Mouse (Mus musculus): Measurements from ENCODE around the gene Mcf2l. TPM values are rescaled to one million over a fixed set of nuclear protein-coding genes. Genes with fewer than 3 reads are reported as not detected.

The Mcf2l gene
- polyA plus RNA-seq, 1 experiment: 57.7 TPM

- peaks cover 94% of the 10 kb centered on the region for H3K36me3 ChIP-seq (replicated peaks; ENCODE audit: low read length)
- peaks cover 30% of the 10 kb centered on the region for H3K27me3 ChIP-seq (replicated peaks)
- TF ChIP-seq FLI1 (IDR thresholded peaks at IDR 0.05; ENCODE audit: low read length): no peak
- TF ChIP-seq GATA1 (IDR thresholded peaks at IDR 0.05; ENCODE audit: borderline replicate concordance, low read length): no peak
- no peaks in the 10 kb centered on the region for H3K9me3 ChIP-seq
- H3K4me3 ChIP-seq (replicated peaks): peak overlapping the region; percentile 47
- H3K4me1 ChIP-seq: peaks cover 99% of the 10 kb centered on the region
Measured at GRCm38 (mm10) chr8:12905122-12905521, 31.5 kb downstream of the Mcf2l start.

- Histone ChIP-seq H3K36me3 (replicated peaks; ENCODE audit: low read length) (peaks cover 93% of the 10 kb centered on the region), H3K4me1 (peaks cover 95% of the 10 kb centered on the region), H3K9me3 (no peaks in the 10 kb centered on the region), H3K27me3 (replicated peaks) (peaks cover 28% of the 10 kb centered on the region), H3K4me3 (replicated peaks) (no peak overlapping the region)
- TF ChIP-seq FLI1 (IDR thresholded peaks at IDR 0.05; ENCODE audit: low read length) (no peak), GATA1 (IDR thresholded peaks at IDR 0.05; ENCODE audit: borderline replicate concordance, low read length) (no peak)
Measured at GRCm38 (mm10) chr8:12905599-12906321, 32.2 kb downstream of the Mcf2l start.

GRCm38 (mm10) chr8:12906597-12906996, 33.0 kb downstream of the Mcf2l start:
- peaks cover 90% of the 10 kb centered on the region for H3K4me1 ChIP-seq
- H3K9me3 ChIP-seq: no peaks in the 10 kb centered on the region
- peaks cover 89% of the 10 kb centered on the region for H3K36me3 ChIP-seq (replicated peaks; ENCODE audit: low read length)
- H3K27me3 ChIP-seq (replicated peaks): peaks cover 28% of the 10 kb centered on the region
- H3K4me3 ChIP-seq (replicated peaks): no peak overlapping the region
- TF ChIP-seq FLI1 (IDR thresholded peaks at IDR 0.05; ENCODE audit: low read length): no peak
- TF ChIP-seq GATA1 (IDR thresholded peaks at IDR 0.05; ENCODE audit: borderline replicate concordance, low read length): no peak

- Histone ChIP-seq H3K36me3 (replicated peaks; ENCODE audit: low read length) (peaks cover 88% of the 10 kb centered on the region), H3K4me3 (replicated peaks) (no peak overlapping the region), H3K27me3 (replicated peaks) (peaks cover 26% of the 10 kb centered on the region), H3K4me1 (peaks cover 84% of the 10 kb centered on the region), H3K9me3 (peaks cover 10% of the 10 kb centered on the region; the same call in 1 of the 2 replicates)
- TF ChIP-seq FLI1 (IDR thresholded peaks at IDR 0.05; ENCODE audit: low read length): no peak
- no peak for TF ChIP-seq GATA1 (IDR thresholded peaks at IDR 0.05; ENCODE audit: borderline replicate concordance, low read length)
Measured at GRCm38 (mm10) chr8:12907730-12908129, 34.1 kb downstream of the Mcf2l start.

GRCm38 (mm10) chr8:12912011-12912410, 38.4 kb downstream of the Mcf2l start:
- H3K9me3 ChIP-seq: peaks cover 18% of the 10 kb centered on the region
- peaks cover 81% of the 10 kb centered on the region for H3K36me3 ChIP-seq (replicated peaks; ENCODE audit: low read length)
- peaks cover 66% of the 10 kb centered on the region for H3K4me1 ChIP-seq
- no peak for TF ChIP-seq GATA1 (IDR thresholded peaks at IDR 0.05; ENCODE audit: borderline replicate concordance, low read length)
- TF ChIP-seq FLI1 (IDR thresholded peaks at IDR 0.05; ENCODE audit: low read length): no peak
- peaks cover 66% of the 10 kb centered on the region for H3K27me3 ChIP-seq (replicated peaks)
- H3K4me3 ChIP-seq (replicated peaks): no peak overlapping the region

- H3K4me3 ChIP-seq (replicated peaks): peak overlapping the region; percentile 64
- H3K27me3 ChIP-seq (replicated peaks): peaks cover 65% of the 10 kb centered on the region
Measured at GRCm38 (mm10) chr8:12915187-12916006, 41.8 kb downstream of the Mcf2l start.

GRCm38 (mm10) chr8:12916156-12916900, 42.7 kb downstream of the Mcf2l start:
- TF ChIP-seq FLI1 (IDR thresholded peaks at IDR 0.05; ENCODE audit: low read length) (no peak), GATA1 (IDR thresholded peaks at IDR 0.05; ENCODE audit: borderline replicate concordance, low read length) (no peak)
- Histone ChIP-seq H3K9me3 (peaks cover 18% of the 10 kb centered on the region), H3K36me3 (replicated peaks; ENCODE audit: low read length) (peaks cover 47% of the 10 kb centered on the region), H3K4me1 (peaks cover 63% of the 10 kb centered on the region), H3K4me3 (replicated peaks) (no peak overlapping the region), H3K27me3 (replicated peaks) (peaks cover 67% of the 10 kb centered on the region)

More at GRCm38 (mm10) chr8:12915187-12916006, 41.8 kb downstream of the Mcf2l start:
- H3K4me1 ChIP-seq: peaks cover 55% of the 10 kb centered on the region
- no peak for TF ChIP-seq FLI1 (IDR thresholded peaks at IDR 0.05; ENCODE audit: low read length)
- no peak for TF ChIP-seq GATA1 (IDR thresholded peaks at IDR 0.05; ENCODE audit: borderline replicate concordance, low read length)
- H3K9me3 ChIP-seq: peaks cover 18% of the 10 kb centered on the region
- peaks cover 50% of the 10 kb centered on the region for H3K36me3 ChIP-seq (replicated peaks; ENCODE audit: low read length)

GRCm38 (mm10) chr8:12917029-12917428, 43.4 kb downstream of the Mcf2l start:
- Histone ChIP-seq H3K4me3 (replicated peaks) (no peak overlapping the region), H3K36me3 (replicated peaks; ENCODE audit: low read length) (peaks cover 48% of the 10 kb centered on the region), H3K27me3 (replicated peaks) (peaks cover 61% of the 10 kb centered on the region), H3K4me1 (peaks cover 63% of the 10 kb centered on the region), H3K9me3 (peaks cover 14% of the 10 kb centered on the region)
- TF ChIP-seq FLI1 (IDR thresholded peaks at IDR 0.05; ENCODE audit: low read length) (no peak), GATA1 (IDR thresholded peaks at IDR 0.05; ENCODE audit: borderline replicate concordance, low read length) (no peak)

GRCm38 (mm10) chr8:12917831-12918230, 44.2 kb downstream of the Mcf2l start:
- TF ChIP-seq GATA1 (IDR thresholded peaks at IDR 0.05; ENCODE audit: borderline replicate concordance, low read length) (no peak), FLI1 (IDR thresholded peaks at IDR 0.05; ENCODE audit: low read length) (no peak)
- Histone ChIP-seq H3K4me3 (replicated peaks) (no peak overlapping the region), H3K9me3 (peaks cover 6% of the 10 kb centered on the region), H3K27me3 (replicated peaks) (peaks cover 58% of the 10 kb centered on the region), H3K4me1 (peaks cover 64% of the 10 kb centered on the region), H3K36me3 (replicated peaks; ENCODE audit: low read length) (peaks cover 40% of the 10 kb centered on the region)

Data from megakaryocyte, embryonic 14.5 days (primary cell).